Mouse (Mus musculus) liver (tissue): Measurements from ENCODE around the gene Tmem205.

Source experiments
- DNase-seq: peaks from one replicate; pipeline ENCODE4 v3.0.0-alpha.2; 2020; ENCODE audit warnings: mixed read lengths

Tmem205 gene

GRCm38 (mm10) chr9:21927208-21927753 lies at the start of gene Tmem205, which contains the start of gene Ccdc159:
Gene Tmem205 (minus strand): TSS chr9:21927556.
Gene Ccdc159 (plus strand): TSS chr9:21927471.
- DNase-seq, result peak; percentile 87

GRCm38 (mm10) chr9:21976626-21977175 lies 49.3 kb upstream of the Tmem205 start:
- no peak for DNase-seq

DNA sequence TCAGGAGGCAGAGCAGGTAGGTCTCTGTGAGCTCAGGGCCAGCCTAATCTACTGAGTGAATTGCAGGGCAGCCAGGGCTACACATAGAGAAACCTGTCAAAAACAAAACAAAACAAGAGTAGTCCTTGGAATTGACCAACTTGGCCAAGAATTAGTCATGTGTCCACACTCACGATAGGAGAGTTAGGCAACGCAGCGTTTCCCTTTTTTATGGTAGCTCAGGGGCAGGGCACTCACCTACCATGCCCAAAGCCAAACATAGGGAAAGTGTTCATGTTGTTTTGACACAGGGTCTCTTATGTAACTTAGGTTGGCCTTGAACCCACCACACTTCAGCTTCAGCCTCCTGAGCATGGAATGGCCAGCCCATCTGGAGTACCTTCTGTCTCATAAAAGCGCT lies 41.9 kb upstream of the Tmem205 start:
- no peak for DNase-seq

- DNase-seq, result no peak
Observed at GRCm38 (mm10) chr9:21968883-21969282, 41.5 kb upstream of the Tmem205 start.

- DNase-seq, result peak; percentile 96
Observed at GRCm38 (mm10) chr9:21963417-21963816, 36.1 kb upstream of the Tmem205 start, which contains the start of gene Epor. Gene Epor (minus strand): TSS chr9:21963506.

GRCm38 (mm10) chr9:21962416-21963059 lies 35.2 kb upstream of the Tmem205 start:
- peak; percentile 99 for DNase-seq

DNA sequence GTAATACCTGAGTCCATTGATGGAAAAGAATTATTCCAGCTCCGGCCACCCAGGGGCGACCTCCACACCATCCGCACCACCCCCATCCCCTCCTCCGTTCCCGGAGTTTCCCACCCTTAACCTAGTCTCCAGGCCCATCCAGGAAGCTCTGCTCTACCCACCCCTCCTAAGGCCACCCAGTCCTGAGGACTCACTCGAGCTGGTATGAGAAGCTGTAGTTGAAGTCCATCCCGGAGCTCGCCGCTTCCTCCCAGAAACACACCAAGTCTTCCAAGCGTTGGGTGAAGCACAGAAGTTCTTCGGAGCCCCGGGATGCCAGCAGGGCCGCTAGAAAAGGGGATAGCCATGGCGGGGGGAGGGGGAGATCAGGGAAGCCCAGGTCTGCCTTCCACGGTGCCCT lies 34.7 kb upstream of the Tmem205 start:
- DNase-seq, result no peak

DNA sequence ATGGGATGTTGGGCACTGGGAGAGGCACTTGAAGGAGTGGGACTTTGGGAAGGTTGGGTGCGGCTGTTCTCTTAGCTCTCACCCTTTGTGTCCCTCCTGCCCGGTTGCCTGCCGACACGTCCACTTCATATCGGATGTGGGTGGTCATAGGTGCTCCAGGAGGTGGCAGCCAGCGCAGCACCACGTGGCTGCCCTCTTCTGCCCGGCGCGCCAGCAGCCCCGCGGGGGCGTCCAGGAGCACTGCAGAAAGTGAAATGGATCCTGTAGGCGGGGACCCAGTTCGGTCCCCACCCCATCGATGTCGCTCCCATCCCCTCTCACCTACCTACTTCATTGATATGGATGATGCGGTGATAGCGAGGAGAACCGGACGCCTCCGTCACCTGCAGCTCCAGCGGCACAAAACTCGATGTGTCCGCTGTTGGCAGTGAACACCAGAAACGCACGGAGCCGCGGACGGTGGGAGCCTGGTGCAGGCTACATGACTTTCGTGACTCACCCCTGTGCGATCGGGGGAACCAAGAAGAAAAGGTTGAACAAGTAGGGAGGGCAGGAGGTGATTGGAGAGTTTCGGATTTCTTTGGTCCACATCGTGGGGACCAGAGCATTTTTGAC lies 34.1 kb upstream of the Tmem205 start:
- DNase-seq, result peak; percentile 72

DNA sequence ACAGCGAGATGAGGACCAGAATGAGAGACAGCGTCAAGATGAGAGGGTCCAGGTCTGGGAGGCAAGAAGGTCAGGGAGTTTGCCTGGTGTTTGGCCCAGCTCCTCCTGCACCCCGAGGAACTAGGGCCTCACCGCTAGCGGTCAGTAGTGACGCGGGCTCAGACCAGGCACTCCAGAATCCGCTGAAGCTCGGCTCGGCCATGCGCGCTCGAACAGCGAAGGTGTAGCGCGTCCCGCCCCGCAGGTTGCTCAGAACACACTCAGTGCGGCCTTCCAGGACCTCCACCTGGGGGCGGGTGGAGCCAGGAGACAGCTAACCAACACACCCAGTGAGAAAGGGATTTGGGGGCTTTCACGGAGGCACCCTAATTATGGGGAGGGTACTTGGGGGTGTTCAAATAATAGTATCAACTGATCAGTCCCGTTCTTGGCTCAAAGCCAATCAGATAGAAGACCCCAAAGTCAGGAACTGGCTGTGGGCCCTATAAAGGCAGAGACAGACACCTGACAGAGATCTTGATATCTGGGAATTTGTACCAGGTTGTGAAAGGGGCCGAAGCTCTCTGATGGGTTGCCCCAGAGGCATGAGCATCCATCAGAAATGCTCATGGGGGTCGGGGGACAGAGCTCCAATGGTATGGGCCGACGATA lies 33.3 kb upstream of the Tmem205 start:
- peak; percentile 59 for DNase-seq

DNA sequence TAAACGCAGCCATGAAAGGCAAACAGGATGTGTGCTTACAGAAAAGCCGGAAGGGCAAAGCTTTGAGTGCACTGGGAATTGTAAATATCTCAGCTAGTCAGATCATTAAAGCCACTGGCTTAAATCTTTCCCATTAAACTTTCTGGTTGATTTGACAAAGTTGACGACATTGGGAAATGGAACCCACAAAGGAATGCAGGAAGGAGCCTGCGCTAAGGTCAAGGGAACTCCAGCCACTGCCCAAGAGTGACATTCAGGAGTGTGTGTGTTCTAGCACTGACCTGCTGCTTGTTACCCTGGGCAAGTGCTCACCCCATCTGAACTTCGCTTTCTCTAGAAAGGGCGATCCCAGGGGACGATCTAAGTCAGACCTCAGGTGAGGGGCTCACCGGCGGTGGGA lies 32.8 kb upstream of the Tmem205 start:
- DNase-seq, result no peak

DNA sequence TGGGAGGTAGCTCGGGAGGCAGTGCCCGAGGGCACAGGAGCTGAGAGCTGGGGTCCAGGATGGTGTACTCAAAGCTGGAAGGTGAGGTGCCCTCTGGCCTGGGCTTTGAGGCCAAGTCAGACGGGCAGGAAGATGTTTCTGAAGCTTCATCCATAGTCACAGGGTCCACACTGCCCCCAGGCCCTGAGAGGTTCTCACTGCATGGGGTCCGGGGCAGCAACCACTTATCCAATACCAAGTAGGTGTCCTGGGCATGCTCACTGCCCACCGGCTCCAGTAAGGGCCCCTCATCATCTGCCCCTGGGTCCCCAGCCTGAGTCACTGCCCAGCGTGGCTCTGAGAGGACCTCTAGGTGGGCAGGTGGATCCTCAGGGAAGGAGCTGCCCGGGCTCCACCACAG lies 31.9 kb upstream of the Tmem205 start:
- no peak for DNase-seq

GRCm38 (mm10) chr9:21958372-21958771 lies 31.0 kb upstream of the Tmem205 start:
- DNase-seq, result no peak

DNA sequence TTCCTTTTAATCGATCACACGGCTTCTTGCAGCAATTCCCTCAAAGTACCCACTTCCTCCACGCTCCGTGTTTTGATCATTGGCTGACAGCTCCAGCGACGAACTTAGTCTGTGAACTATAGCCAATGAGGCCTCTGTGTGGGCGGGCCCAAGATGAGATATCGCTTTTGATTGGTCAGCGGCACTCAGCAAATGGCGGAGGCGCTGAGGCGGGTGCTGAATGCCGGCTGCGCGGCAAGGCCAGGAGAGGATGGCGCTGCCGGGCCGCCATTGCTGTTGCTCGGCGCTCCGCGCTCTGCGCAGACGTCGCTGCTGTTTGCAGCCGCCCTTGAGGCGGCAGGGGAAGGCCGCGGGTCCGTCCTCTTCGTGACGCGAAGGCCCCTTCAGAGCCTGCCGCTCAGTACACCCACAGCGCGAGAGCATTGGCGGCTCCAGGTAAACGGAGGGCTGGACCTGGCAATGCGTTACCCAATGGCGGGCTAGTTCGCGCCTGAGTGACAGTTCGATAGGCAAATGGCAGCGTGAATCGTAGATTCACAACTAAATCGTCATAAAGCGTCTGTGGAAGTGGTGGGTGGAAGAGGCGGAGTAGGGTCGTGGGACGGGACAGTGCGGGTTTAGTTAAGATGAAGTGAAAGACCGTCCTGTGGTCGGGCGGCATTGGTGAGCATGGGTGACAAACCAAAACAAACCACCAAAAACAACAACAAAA lies 28.4 kb upstream of the Tmem205 start, which contains the start of gene Swsap1:
TSS of gene Swsap1 (plus strand) at position 186 of the 712 bp plus-strand sequence.
- peak; percentile 96 for DNase-seq

DNA sequence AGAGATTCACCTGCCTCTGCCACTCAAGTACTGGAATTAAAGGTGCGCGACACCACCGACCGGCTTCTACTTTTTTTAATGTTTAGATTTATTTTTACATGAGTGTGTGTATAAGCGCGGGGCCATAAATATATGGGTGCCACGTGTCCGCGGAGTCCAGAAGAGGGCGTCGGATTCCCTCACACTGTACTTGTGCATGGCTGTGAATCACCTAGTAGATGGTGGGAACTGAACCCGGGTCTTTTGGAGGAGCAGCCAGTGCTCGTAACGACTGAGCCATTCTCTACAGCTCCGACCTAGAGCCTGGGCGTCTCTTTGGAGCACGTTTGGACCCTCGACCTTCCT lies 27.8 kb upstream of the Tmem205 start:
- DNase-seq, result peak; percentile 74

GRCm38 (mm10) chr9:21954635-21955034 lies 27.3 kb upstream of the Tmem205 start:
- DNase-seq, result no peak

- DNase-seq, result no peak
Observed at GRCm38 (mm10) chr9:21953600-21953999, 26.2 kb upstream of the Tmem205 start.

- DNase-seq, result peak; percentile 33
Observed at GRCm38 (mm10) chr9:21951977-21952376, 24.6 kb upstream of the Tmem205 start.

GRCm38 (mm10) chr9:21950322-21950721 lies 23.0 kb upstream of the Tmem205 start:
- peak; percentile 72 for DNase-seq

DNA sequence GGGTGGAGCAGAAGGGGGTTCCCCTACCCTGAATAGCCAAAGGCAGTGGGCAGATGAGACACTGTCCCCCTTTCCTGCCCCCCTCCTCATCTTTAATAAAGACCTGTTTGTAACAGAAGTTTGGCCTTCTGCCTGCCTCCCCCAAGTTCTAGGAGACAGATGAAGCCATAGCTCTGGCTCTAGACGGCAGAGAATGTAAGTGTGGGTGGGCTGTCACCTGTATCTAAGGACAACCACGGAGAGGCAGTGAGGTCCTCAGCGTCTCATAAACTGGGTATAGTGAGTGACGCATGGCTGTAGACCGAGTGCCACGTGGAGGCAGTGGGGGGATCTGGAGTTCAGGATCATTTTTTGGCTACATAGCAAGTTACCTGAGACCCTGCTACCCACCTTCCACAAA lies 21.4 kb upstream of the Tmem205 start:
- no peak for DNase-seq

DNA sequence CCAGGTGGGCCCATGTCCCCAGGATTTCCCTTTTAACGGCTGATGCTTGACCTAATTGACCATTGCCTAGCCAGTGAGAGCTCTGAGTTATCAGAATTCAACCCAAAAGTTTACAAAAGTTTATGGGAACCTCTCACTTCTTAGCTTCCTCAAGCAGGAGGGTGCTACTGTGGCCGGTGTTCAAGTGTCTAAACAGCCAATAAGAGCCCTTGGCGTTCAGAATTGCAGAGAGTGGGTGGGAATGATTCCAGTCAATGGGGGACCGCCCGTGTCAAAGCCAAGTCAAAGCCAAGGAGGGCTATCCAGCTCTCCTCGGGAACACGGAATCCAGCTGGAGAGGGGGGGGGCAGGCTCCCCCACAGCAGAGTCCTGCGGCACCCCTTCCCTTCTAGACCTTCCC lies 20.8 kb upstream of the Tmem205 start:
- DNase-seq, result no peak

- peak; percentile 55 for DNase-seq
Observed at GRCm38 (mm10) chr9:21947540-21948130, 20.3 kb upstream of the Tmem205 start.

DNA sequence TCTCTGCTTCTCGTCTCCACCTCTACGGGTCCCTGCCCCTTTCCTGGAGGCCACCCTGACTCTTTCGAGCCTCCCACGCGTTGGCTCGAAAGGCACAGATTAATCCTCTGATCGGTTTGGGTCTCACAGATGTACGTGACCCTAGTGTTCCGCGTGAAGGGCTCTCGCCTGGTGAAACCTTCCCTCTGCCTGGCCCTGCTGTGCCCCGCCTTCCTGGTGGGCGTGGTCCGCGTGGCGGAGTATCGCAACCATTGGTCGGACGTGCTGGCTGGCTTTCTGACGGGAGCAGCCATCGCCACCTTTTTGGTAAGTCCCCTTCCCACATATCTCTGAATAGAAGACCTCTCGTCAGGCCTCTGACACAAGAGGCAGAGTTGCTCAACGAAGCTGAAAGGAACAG lies 16.9 kb upstream of the Tmem205 start:
- peak; percentile 61 for DNase-seq
